Mouse (Mus musculus) E14TG2a.4 (cell line): ENCODE measurements around the gene Rtraf.
A peak's percentile ranks its signal among the peaks of the same experiment; 100 is the strongest.
"Not testable (repeated sequence)": the region's sequence is repeated elsewhere in the genome, so short reads cannot be mapped to it uniquely, and the experiment has no call there.

ENCODE experiments used
- H3K27me3 ChIP-seq: 2 replicates; pipeline ENCODE4 v1.6.1; 2014; ENCODE audit warnings: low read length, control low read depth; ENCODE audit not compliant: insufficient read depth
- H3K36me3 ChIP-seq: 2 replicates; pipeline ENCODE4 v1.6.1; 2014; ENCODE audit warnings: low read length, control low read depth; ENCODE audit not compliant: insufficient read depth
- H3K4me1 ChIP-seq: replicated peaks from 2 replicates; pipeline ENCODE4 v1.6.1; 2014; ENCODE audit warnings: low read depth, low read length, control low read depth
- H3K4me3 ChIP-seq: replicated peaks from 2 replicates; pipeline ENCODE4 v1.5.1; 2014; ENCODE audit warnings: mild to moderate bottlenecking, low read length
- H3K9me3 ChIP-seq: 2 replicates; pipeline ENCODE4 v1.6.1; 2014; ENCODE audit warnings: low read length, control low read depth
- CTCF ChIP-seq: conservative IDR thresholded peaks from 2 replicates; pipeline ENCODE4 v1.5.1; 2014; ENCODE audit warnings: low read length
- NANOG ChIP-seq: IDR thresholded peaks from 2 replicates; pipeline ENCODE4 v1.6.1; 2014; ENCODE audit warnings: borderline replicate concordance, low read length, mixed read lengths
- POU5F1 ChIP-seq: IDR thresholded peaks from 2 replicates; pipeline ENCODE4 v1.6.1; 2014; ENCODE audit warnings: low read length, borderline replicate concordance

Gene Rtraf

DNA sequence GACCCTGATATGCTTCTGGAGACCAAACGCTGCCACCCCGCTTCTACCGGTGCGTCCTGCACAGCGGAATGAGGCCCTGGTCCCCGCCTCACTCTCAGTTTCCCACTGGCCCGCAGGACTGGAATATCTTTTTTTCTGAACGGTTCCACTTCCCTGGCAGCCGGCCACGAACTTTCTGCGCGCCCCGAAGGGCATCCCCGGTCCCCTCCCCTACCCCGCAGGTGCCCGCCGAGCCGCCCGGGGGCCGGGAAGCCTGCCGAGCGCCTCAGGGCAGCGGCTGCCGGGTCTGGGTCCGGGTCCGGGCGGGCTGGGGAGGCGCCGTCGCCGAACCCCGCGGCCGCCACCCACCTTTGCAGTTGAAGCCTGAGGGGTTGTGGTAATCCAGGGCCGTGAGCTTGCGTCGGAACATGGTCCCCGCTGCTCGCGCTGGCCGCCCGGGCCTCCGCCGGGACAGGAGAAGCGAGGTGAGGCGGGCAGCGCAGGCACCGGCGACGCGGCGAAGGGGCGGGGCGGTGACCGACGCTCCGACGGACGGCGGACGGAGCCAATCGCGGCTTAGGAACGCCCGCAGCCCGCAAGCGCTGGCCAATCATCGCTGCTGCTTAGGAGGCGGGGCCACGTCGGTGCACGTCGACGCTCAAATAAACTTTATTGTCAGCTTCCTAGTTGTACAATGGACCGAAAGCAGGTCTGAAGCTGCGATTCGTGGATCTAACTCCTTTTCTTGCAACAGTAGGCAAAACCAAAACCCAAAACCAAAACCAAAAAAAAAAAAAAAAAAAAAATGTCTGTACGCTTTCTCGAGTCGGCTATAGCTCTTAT, at the start of gene Rtraf:
TSS of gene Rtraf (minus strand) at position 504 of the 822 bp plus-strand sequence.
- TF ChIP-seq NANOG (no peak), POU5F1 (no peak), CTCF (no peak)
- H3K4me3 ChIP-seq, result peak within 1 kb of the TSS; percentile 95
- H3K9me3 ChIP-seq, result peaks cover 4% of the 10 kb centered on the region; the same call in 1 of the 2 replicates
- H3K27me3 ChIP-seq, result peaks cover 10% of the 10 kb centered on the region
- peaks cover 35% of the 10 kb centered on the region for H3K36me3 ChIP-seq
- peaks cover 21% of the 10 kb centered on the region for H3K4me1 ChIP-seq

DNA sequence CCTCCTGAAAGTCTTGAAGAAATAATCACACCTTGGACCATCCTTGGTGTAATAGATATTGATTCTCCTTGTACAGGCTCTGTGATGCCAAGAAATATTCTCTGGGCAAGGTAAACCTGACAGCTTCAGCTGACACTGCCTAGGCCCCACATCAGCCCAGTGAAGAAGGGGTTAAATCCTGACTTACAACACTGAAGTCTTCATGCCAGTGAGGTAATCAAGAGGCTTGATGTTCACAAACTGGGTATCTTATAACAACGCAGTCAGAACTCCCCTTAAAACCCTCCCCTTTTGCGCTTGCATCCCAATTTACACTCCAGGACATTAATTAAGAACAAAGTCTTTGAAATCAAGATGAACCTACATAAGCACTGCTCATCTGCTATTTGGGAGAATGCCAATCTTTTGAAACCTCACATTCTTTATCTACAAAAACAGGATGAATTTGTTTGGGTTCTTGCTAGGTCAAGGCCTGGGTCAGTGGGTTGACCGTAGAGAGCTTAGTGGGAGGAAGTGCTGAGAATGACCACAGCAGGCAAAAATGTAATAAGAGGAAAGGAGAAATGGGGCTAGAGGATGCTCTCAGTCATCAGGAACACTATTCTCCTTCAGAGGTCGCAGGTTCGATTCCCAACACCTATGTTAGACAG, 43.8 kb upstream of the Rtraf start:
- peaks cover 17% of the 10 kb centered on the region for H3K36me3 ChIP-seq
- H3K4me1 ChIP-seq, result peaks cover 10% of the 10 kb centered on the region
- H3K4me3 ChIP-seq, result no peak overlapping the region

GRCm38 (mm10) chr14:19865121-19865520, 41.5 kb upstream of the Rtraf start:
- peaks cover 17% of the 10 kb centered on the region for H3K36me3 ChIP-seq
- H3K9me3 ChIP-seq, result peaks cover 34% of the 10 kb centered on the region
- peaks cover 17% of the 10 kb centered on the region for H3K4me1 ChIP-seq
- not testable (repeated sequence) for H3K4me3 ChIP-seq, H3K27me3 ChIP-seq

More for the DNA sequence above, 43.8 kb upstream of the Rtraf start:
- Histone ChIP-seq H3K9me3 (peaks cover 33% of the 10 kb centered on the region), H3K27me3 (no peaks in the 10 kb centered on the region)
- TF ChIP-seq CTCF, result no peak
- no peak for TF ChIP-seq NANOG
- no peak for TF ChIP-seq POU5F1

GRCm38 (mm10) chr14:19861311-19862080, 37.9 kb upstream of the Rtraf start:
- no peaks in the 10 kb centered on the region for H3K27me3 ChIP-seq

GRCm38 (mm10) chr14:19860281-19860680, 36.7 kb upstream of the Rtraf start:
- no peak for TF ChIP-seq CTCF
- no peak for TF ChIP-seq POU5F1
- TF ChIP-seq NANOG, result no peak
- Histone ChIP-seq H3K36me3 (peaks cover 26% of the 10 kb centered on the region), H3K4me1 (peaks cover 49% of the 10 kb centered on the region), H3K4me3 (peak overlapping the region; percentile 33), H3K9me3 (peaks cover 45% of the 10 kb centered on the region), H3K27me3 (no peaks in the 10 kb centered on the region)

More at GRCm38 (mm10) chr14:19861311-19862080, 37.9 kb upstream of the Rtraf start:
- TF ChIP-seq NANOG (peak; percentile 91), CTCF (no peak)
- Histone ChIP-seq H3K4me1 (peaks cover 45% of the 10 kb centered on the region), H3K9me3 (peaks cover 45% of the 10 kb centered on the region), H3K36me3 (peaks cover 26% of the 10 kb centered on the region), H3K4me3 (peak overlapping the region; percentile 3; the same call in 1 of the 2 replicates)

- peak overlapping the region; percentile 33; the same call in 1 of the 2 replicates for H3K4me3 ChIP-seq
- TF ChIP-seq CTCF (peak; percentile 20; the same call in 1 of the 2 replicates), NANOG (no peak), POU5F1 (no peak)
Observed at GRCm38 (mm10) chr14:19858808-19859776, 35.5 kb upstream of the Rtraf start.

DNA sequence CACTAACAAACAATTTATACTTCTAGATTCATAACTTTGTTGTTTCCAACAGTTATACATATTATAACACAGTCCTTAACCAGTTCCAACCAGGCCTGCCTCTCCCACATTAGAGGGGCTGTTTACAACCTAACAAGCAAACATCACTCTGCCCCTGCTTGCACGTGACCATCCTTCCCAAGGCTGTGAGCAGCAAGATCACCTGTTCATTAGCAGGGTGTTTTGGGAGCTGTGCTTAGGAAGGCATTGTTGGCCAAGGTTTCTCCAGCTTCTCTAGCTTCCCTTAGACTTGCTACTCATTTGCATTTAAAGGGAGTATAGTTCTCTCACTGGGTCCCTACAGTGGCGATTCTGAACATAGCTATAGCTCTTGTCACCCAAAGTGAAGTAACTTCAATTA, 34.7 kb upstream of the Rtraf start:
- Histone ChIP-seq H3K36me3 (peaks cover 14% of the 10 kb centered on the region), H3K4me3 (no peak overlapping the region), H3K27me3 (no peaks in the 10 kb centered on the region), H3K4me1 (peaks cover 60% of the 10 kb centered on the region), H3K9me3 (peaks cover 25% of the 10 kb centered on the region)
- TF ChIP-seq CTCF (no peak), NANOG (no peak), POU5F1 (no peak)

More at GRCm38 (mm10) chr14:19858808-19859776, 35.5 kb upstream of the Rtraf start:
- H3K36me3 ChIP-seq, result peaks cover 23% of the 10 kb centered on the region
- peaks cover 52% of the 10 kb centered on the region for H3K4me1 ChIP-seq
- H3K9me3 ChIP-seq, result peaks cover 33% of the 10 kb centered on the region
- H3K27me3 ChIP-seq, result no peaks in the 10 kb centered on the region
